Mouse (Mus musculus): ENCODE data around the gene Cnmd.

- TF ChIP-seq CHD2 (IDR thresholded peaks at IDR 0.05; ENCODE audit: low read length): no peak
- TF ChIP-seq MAFK (IDR thresholded peaks at IDR 0.05; ENCODE audit: insufficient replicate concordance, low read length): no peak
- TF ChIP-seq ZKSCAN1 (IDR thresholded peaks at IDR 0.05; ENCODE audit: borderline replicate concordance, low read depth, low read length): no peak
- TF ChIP-seq POLR2A (IDR thresholded peaks at IDR 0.05; ENCODE audit: low read depth, low read length): no peak
- no peak for TF ChIP-seq MXI1 (IDR thresholded peaks at IDR 0.05; ENCODE audit: low read depth, low read length)
- no peak for TF ChIP-seq JUND (conservative IDR thresholded peaks at IDR 0.05; ENCODE audit: low read depth, low read length)
- no peak for TF ChIP-seq EP300 (IDR thresholded peaks at IDR 0.05; ENCODE audit: low read length)
- no peak for TF ChIP-seq HCFC1 (IDR thresholded peaks at IDR 0.05; ENCODE audit: low read depth, low read length)
- TF ChIP-seq CTCF (conservative IDR thresholded peaks at IDR 0.05 in 1 of 2, IDR thresholded peaks at IDR 0.05 in 1 of 2; ENCODE audit: low read depth in 2 of 2, low read length in 2 of 2): no peak
- no peak for TF ChIP-seq ETS1 (conservative IDR thresholded peaks at IDR 0.05; ENCODE audit: low read depth, low read length)
- TF ChIP-seq RAD21 (IDR thresholded peaks at IDR 0.05; ENCODE audit: low read depth, low read length): no peak
- no peak for TF ChIP-seq NELFE (IDR thresholded peaks at IDR 0.05; ENCODE audit: low read depth, low read length)
- no peak for TF ChIP-seq SMC3 (IDR thresholded peaks at IDR 0.05; ENCODE audit: low read depth, low read length)
- TF ChIP-seq UBTF (IDR thresholded peaks at IDR 0.05; ENCODE audit: low read depth, low read length): no peak
Measured at GRCm38 (mm10) chr14:79658748-79659508, 3.0 kb downstream of the Cnmd start.
